Mouse (Mus musculus): ENCODE results near the gene Tesc. TPM values are rescaled to one million over a fixed set of nuclear protein-coding genes. Genes with fewer than 3 reads are reported as not detected.
A peak's percentile ranks its signal among the peaks of the same experiment; 100 is the strongest.

Tesc gene
- total RNA-seq (2022) = 10 to 100 TPM; 84.0 to 92.2 (median 89.0) TPM

- DNase-seq (ENCODE audit: low spot score in 2 of 2) = no peak
Measured at GRCm38 (mm10) chr5:118027698-118028190, at the start of gene Tesc. Gene Tesc, plus strand, starts transcription at chr5:118027743.

- no peak for DNase-seq (ENCODE audit: low spot score in 2 of 2)
Measured at GRCm38 (mm10) chr5:117978159-117978697, 49.3 kb upstream of the Tesc start.

- DNase-seq (ENCODE audit: low spot score in 2 of 2) = no peak
Measured at GRCm38 (mm10) chr5:117979082-117979481, 48.5 kb upstream of the Tesc start.

- no peak for DNase-seq (ENCODE audit: low spot score in 2 of 2)
Measured at GRCm38 (mm10) chr5:117980921-117981320, 46.6 kb upstream of the Tesc start.

GRCm38 (mm10) chr5:117981943-117982342 is 45.6 kb upstream of the Tesc start:
- no peak for DNase-seq (ENCODE audit: low spot score in 2 of 2)

- no peak for DNase-seq (ENCODE audit: low spot score in 2 of 2)
Measured at GRCm38 (mm10) chr5:117986327-117986726, 41.2 kb upstream of the Tesc start.

- no peak for DNase-seq (ENCODE audit: low spot score in 2 of 2)
Measured at GRCm38 (mm10) chr5:117987891-117988290, 39.7 kb upstream of the Tesc start.

- no peak for DNase-seq (ENCODE audit: low spot score in 2 of 2)
Measured at GRCm38 (mm10) chr5:117988367-117988766, 39.2 kb upstream of the Tesc start.

GRCm38 (mm10) chr5:117989773-117990172 is 37.8 kb upstream of the Tesc start:
- no peak for DNase-seq (ENCODE audit: low spot score in 2 of 2)

GRCm38 (mm10) chr5:117990957-117991356 is 36.6 kb upstream of the Tesc start:
- DNase-seq (ENCODE audit: low spot score in 2 of 2) = no peak

- peak in 1 of 2 experiments; percentile 51 for DNase-seq (ENCODE audit: low spot score in 2 of 2)
Measured at GRCm38 (mm10) chr5:117993550-117993949, 34.0 kb upstream of the Tesc start.

GRCm38 (mm10) chr5:117995372-117995901 is 32.1 kb upstream of the Tesc start:
- no peak for DNase-seq (ENCODE audit: low spot score in 2 of 2)

GRCm38 (mm10) chr5:117995911-117996310 is 31.6 kb upstream of the Tesc start:
- DNase-seq (ENCODE audit: low spot score in 2 of 2) = no peak

- DNase-seq (ENCODE audit: low spot score in 2 of 2) = no peak
Measured at GRCm38 (mm10) chr5:117996581-117996980, 31.0 kb upstream of the Tesc start.

- DNase-seq (ENCODE audit: low spot score in 2 of 2) = no peak
Measured at GRCm38 (mm10) chr5:117997434-117997970, 30.0 kb upstream of the Tesc start.

- no peak for DNase-seq (ENCODE audit: low spot score in 2 of 2)
Measured at GRCm38 (mm10) chr5:117999061-117999460, 28.5 kb upstream of the Tesc start.

GRCm38 (mm10) chr5:117999584-117999983 is 28.0 kb upstream of the Tesc start:
- DNase-seq (ENCODE audit: low spot score in 2 of 2) = peak in 1 of 2 experiments; percentile 64

- DNase-seq (ENCODE audit: low spot score in 2 of 2) = peak in 1 of 2 experiments; percentile 71
Measured at GRCm38 (mm10) chr5:118002059-118002458, 25.5 kb upstream of the Tesc start.

GRCm38 (mm10) chr5:118004619-118005018 is 22.9 kb upstream of the Tesc start:
- no peak for DNase-seq (ENCODE audit: low spot score in 2 of 2)

- no peak for DNase-seq (ENCODE audit: low spot score in 2 of 2)
Measured at GRCm38 (mm10) chr5:118005728-118006127, 21.8 kb upstream of the Tesc start.

GRCm38 (mm10) chr5:118008344-118008743 is 19.2 kb upstream of the Tesc start:
- no peak for DNase-seq (ENCODE audit: low spot score in 2 of 2)

- peak in 1 of 2 experiments; percentile 13 for DNase-seq (ENCODE audit: low spot score in 2 of 2)
Measured at GRCm38 (mm10) chr5:118010872-118011271, 16.7 kb upstream of the Tesc start.

- no peak for DNase-seq (ENCODE audit: low spot score in 2 of 2)
Measured at GRCm38 (mm10) chr5:118011796-118012195, 15.7 kb upstream of the Tesc start.
